Mouse (Mus musculus) right cerebral cortex, postnatal 4 days (tissue): ENCODE results near the gene Carns1.
"Not testable (repeated sequence)": the region's sequence is repeated elsewhere in the genome, so short reads cannot be mapped to it uniquely, and the experiment has no call there.

Experiments
- DNase-seq: peaks from one replicate; pipeline ENCODE4 v3.0.0-alpha.2; 2022

The Carns1 gene

DNA sequence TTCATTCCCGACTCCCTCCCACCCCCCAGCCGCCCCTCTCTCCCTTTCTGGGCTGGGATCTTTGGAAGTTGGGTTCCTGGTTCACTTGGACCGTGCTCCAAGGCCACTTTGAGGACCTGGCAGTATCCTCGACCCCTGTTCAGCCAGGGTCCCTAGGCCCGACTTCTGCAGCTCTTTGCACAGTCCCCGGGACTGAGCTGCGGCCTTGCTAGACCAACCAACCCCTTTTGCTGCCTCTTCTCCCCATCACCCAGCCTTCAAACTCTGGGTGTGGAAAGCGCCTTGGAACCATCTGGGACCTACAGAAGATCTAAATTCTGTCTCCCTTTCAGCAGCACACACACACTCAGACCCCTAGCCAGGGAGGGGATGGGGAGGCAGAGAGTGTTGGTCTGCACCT is 26.5 kb downstream of the Carns1 start:
- no peak for DNase-seq

DNA sequence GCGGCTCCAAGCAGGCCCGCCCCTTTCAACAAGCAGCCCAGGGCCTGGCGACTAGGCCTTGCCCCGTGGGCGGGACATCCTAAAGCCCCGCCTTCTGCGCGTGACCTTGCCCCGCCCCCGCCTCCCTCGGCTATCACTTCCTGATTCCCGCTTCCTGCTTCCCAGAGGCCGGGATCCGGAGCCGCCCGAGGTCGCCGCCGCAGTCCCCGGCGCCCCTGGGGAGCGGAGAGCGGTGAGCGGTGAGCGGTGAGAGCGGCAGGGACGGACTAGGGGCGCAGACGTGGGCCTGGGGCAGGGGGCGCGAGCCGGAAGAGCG is 26.8 kb downstream of the Carns1 start, which contains the start of gene Coro1b:
Gene Coro1b, plus strand, starts transcription at position 129 of the 316 bp plus-strand sequence.
- DNase-seq = peak; percentile 96

DNA sequence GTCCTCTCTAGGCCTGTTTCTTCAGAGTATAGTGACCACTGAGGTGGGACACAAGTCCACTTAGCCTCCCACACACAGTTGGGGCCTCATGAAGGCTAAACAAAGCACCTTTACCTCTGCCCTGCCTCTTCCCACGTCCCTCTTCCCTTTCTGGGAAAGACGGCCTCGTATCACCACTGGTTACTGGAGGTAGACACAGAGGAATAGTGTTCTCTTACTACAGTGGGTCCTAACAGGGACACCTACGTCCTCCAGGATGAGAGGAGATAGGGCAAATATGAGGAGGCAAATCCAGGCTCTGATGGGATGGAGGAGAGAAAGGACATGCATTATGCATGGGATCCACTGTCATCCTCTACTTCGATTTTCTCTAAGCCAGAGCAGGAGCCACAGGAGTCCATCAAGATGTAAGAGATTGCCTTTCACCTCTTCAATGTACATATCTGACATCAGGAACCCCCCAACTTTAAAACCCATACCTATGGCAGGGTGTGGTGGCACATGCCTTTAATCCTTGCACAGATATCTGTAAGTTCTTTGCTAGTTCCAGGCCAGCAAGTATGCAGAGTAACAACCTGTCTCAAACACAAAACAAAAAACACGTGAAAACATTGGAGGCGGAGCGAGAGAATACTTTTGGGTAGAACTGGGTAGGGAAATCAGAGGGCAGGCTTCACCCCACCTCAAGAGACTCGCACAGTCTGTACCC is 27.3 kb downstream of the Carns1 start:
- DNase-seq = no peak

DNA sequence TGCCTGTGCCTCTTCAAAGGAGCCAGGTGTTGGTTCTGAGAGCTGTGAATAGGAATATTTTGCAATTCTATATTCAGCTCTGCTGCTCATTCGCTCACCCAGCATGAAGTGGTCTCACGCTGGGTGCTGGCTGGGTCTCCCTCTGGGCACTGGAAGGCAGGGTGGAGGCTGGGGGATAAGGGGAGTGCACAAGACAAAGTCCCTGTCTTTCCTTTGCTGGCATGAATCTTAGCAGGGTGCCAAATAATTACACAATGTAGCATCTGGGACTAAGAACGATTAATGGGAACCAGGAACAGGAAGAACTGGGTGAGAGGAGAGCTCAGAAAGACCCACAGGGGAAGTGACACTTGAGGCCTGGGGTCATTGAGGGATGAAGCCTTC is 28.3 kb downstream of the Carns1 start:
- no peak for DNase-seq

DNA sequence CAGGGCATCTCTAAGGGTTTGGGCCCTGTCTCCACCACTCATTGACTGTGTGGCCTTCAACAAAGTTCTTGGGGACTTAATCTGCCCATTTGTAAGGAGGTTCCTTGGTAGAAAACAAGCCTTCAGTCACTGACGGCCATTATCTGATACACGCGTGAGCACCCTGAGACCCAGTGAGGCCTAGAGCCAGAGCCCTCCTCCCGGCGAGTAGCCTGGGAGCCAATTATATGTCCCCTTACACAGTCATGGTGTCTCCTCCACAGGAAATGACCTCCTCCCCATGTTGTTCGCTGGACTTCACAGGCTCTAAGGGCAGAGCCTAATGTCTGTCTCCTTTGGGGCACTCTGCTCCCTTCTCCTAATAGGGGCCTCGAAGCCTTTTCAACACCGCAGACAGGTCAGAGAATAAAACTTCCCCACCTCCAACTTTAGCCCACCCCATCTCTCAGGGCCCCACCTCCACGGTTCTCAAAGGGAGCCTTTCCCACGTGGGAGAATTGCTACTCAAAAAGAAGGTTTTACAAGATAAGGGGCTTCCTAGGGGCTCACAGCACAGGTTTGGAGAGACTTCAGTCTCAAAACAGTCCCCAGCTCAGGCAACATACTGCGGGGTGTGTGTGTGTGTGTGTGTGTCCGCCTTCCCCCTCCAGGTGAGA is 28.8 kb downstream of the Carns1 start:
- DNase-seq = no peak

DNA sequence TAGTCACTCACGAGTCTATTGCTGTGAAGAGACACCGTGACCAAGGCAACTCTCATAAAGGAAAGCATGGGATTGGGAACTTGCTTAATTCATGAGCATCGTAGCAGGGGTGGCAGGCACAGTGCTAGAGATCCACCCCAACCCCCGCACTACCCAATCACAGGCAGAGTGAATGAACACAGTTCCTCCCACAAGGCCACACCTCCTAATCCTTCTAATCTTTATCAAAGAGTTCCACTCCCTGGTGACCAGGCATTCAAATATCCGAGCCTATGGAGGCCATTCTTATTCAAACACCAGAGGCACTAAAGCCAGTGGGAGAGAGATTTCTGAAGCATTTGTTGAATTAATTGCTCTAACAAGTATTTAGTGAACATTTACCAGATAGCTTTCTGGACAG is 29.3 kb downstream of the Carns1 start:
- DNase-seq = no peak

DNA sequence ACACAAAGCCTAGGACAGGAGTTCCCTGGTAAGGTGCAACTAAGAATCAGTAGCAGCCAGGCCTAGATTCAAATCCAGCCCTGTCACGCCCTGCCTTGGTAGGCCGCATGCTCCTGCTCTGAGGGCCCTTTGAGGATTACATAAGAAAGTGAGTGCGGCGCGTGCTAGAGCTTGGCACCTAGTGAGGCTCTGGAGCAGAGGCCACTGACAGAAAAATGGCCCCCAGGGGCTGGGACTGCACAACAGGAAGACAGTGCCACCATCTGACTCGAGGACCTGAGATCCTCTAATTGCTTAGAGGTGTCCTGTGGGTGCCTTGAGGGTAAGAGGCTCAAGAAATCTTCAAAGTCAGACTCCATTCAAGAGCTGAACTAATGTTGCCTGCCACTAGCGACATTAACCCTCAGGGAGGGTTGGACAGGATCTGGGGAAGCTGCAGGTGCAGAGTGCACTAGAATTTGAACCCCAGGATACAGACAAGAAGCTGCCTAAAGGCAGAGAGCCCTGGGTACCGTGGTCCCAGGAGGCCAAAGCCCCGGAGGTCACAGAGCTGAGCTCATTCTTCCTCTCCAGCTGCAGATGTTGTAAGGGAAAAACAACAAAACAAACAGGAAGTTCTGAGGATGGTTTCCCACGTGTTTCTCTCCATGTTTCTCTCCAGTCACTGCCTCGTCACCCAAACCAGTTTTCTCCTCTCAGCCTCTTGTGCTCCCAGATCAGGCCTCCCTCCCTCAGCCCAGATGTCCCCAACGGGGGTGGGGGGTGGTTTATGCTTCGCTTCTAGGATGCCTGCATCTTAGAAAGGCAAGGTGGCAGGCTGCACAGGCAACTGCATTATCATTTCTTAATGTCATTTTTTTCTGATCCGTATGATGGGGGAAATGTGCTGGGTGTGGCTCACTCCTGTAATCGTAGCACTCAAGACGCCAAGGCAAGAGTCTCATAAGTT is 30.5 kb downstream of the Carns1 start:
- no peak for DNase-seq

DNA sequence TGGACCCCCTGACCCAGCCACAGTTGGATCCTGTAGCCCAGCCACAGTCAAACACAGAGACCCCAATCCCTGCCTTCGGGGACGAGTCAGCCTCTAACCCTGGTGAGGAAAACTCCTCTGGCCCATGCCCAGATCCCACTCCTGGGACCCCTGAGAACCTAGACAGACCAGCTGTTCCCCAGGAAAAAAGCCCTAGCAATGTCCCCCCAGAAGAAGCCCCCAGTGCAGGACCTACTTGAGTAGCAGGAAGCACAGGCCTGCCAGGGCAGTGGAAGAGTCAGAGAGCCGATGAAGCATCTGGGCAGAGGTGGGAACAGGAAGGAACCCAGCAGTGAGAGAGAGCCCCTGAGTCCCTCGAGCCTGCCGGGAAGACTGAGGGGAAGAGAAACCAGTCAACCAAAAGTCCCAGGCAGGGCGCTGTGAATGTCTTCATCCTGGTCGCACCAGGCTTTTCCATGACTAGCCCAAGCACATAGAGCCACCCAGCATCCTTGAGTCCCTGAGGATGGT is 31.5 kb downstream of the Carns1 start, which contains the start of gene Cabp4:
Gene Cabp4, minus strand, starts transcription at position 275 of the 510 bp plus-strand sequence.
- no peak for DNase-seq

DNA sequence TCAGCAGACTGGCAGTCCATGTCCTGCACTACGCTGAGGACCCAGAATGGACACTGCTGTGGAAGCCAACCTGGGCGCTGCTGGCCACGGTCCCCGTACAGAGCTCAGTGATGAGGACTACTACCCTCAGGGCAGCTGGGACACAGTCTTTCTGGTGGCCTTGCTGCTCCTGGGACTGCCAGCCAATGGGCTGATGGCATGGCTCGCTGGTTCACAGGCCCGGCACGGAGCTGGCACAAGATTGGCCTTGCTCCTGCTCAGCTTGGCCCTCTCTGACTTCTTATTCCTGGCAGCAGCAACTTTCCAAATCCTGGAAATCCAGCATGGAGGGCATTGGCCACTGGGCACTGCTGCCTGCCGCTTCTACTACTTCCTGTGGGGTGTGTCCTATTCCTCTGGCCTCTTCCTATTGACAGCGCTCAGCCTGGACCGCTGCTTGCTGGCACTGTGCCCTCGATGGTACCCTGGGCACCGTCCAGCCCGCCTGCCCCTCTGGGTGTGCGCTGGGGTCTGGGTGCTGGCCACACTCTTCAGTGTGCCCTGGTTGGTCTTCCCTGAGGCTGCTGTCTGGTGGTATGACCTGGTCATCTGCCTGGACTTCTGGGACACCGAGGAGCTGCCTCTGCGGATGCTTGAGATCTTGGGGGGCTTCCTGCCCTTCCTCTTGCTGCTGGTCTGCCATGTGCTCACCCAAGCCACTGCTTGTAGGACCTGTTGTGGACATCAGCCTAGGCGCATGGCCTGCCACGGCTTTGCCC is 32.7 kb downstream of the Carns1 start:
- no peak for DNase-seq

DNA sequence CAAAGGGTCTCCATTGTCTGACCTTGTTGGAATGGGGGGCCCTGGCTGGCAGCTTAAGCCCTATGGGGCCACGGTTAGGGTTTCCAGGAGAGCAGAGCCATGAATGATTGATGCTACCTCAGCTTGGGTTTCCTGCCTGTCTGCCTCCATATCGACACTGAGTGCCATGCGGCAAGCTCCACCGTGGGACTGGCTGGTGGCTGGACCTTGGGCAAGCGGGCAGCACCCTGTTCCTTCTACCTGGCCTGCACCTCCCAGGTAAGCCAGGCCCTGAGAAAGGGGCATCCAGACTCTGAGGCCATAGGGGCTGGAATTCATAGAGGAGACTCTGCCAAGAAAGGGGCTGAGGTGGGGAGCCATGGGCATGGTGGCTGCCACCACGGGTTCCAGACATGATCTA is 35.1 kb downstream of the Carns1 start:
- no peak for DNase-seq

DNA sequence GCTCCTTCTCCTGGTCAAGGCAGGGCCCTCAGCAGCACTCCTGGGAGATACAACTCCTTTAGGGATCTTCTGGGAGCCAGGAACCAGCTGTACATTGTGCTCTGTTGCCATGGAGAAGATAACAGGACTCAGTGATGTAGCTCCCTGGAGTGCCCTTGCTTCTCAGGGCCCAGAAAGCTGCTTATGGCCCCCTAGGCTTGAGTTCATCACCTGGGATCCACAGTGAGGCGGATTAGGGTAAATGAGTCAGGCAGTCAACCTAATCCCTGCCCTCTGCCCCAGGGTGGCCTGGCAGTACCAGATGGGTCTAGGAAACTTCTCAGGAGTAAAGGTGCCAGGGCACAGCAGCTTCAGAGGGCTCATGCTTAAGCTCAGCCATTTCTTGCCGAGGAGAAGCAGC is 35.8 kb downstream of the Carns1 start, which contains the start of gene Gpr152:
Gene Gpr152, plus strand, starts transcription at position 342 of the 400 bp plus-strand sequence.
- DNase-seq = no peak

DNA sequence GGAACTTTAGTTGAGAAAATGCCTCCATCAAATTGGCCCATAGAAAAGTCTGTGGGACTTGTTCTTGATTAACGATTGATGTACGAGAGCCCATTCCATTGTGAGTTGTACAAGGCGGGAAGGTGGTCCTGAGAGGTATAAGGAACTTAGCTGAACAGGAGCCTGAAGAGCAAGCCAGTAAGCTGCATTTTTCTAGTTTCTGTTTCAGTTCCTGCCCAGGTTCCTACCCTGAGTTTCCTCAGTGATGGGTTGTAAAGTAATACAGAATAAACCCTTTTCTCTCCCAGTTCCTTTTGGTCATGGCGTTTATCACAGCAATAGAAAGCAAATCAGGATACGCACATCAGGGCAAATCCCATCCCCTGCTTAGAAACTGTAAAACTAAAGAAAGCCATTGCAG is 37.4 kb downstream of the Carns1 start:
- DNase-seq = no peak

DNA sequence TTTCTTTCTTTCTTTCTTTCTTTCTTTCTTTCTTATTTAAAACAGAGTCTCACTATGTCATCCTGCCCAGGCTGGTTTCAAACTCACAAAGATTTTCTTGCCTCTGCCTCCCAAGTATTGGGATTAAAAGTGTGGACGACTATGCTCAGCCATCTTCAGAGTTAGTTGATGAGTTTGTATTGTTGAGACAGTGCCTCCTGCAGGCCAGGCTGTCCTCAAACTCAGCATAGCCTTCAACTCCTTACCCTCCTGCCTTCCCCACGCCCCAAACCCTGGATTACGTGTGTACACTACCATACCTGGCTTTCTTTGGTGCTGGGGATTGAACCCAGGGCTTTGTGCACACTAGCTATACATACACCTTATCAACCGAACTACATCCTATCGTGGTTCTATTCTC is 38.8 kb downstream of the Carns1 start:
- DNase-seq = no peak

DNA sequence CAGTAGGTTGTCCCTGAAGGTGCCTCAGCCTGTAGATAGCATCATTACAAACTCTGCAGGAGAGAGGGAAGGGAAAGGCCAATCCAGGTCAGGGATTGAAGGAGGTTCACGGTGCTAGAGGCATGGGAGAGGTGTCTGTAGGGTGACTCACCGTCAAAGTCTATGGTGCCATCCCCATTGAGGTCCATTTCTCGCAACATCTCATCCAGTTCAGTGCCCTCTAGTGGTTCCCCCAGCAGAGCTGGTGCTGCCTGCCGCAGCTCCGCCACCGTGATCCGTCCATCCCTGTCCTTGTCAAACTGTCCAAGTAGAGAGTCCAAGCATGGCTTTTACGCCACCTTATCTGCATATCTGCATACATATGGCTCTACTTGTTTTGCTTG is 39.3 kb downstream of the Carns1 start:
- DNase-seq = not testable (repeated sequence)

DNA sequence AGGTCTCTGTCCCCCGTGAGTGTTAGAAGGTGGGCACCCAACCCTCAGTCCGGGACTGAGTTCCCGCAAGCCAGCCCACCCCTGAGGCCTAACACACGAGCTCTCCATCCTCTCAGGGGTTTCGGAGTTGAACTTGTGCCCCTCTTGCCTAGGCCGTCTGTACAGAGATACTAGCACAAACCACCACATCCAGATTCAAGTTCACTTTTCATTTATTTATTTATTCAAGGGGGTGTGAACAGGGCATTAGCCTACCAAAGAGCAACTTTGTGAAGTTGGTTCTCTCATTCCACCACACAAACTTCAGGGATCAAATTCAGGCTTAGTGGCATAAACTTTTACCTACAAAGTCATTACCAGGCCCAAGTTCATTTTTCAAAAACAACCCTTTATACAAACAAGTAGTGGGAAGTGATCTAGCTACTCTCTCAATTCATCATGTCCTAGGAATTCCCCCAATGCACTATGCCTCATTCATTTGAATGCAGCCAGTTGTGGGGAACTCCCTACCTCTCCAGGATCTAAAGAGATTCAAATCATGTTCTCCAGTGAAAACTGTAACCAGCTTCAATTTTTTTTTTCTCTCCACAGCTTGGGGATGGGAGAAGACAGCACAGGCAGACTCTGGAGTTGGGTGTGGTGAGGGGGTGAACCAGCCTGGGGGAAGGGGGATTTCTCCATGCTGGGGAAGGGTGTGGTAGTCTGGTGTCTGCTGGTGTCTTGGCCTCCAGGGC is 39.9 kb downstream of the Carns1 start:
- not testable (repeated sequence) for DNase-seq

DNA sequence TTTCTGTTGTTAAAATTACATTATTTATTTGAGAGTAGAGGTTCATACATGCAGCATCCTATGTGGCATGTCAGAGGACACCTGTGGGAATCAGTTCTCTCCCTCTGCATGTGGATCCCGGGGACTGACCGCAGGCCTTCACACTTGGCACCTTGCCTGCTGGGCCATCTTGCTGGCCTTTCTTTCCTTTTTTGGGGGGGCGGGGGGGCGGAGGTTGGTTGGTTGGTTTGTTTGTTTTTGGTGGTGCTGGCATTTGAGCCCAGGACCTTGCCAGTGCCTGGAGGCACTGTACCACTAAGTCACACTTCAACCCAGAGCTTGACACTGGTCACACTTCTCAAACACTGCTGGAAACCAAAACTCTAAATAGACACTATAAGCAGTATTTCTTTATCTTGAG is 40.9 kb downstream of the Carns1 start:
- peak; percentile 6 for DNase-seq

DNA sequence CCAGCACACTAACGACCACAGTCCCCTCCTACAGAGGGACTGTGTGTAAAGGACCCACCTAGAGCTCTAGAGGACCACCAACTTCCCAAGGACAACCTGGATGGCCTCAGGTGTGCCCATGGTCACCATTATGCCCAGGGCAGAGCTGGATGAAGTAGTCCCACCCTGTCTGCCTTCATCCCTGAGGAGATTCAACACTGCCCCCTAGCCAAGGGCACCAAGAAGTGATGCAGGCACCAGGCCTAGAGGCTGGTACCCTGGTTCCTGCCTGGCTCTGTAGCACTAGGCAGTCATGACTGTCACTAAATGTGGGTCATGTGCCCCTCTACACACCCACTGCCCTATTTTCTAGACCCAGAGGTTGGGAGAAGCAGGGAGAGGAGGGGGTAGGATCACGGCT is 43.5 kb downstream of the Carns1 start:
- no peak for DNase-seq

DNA sequence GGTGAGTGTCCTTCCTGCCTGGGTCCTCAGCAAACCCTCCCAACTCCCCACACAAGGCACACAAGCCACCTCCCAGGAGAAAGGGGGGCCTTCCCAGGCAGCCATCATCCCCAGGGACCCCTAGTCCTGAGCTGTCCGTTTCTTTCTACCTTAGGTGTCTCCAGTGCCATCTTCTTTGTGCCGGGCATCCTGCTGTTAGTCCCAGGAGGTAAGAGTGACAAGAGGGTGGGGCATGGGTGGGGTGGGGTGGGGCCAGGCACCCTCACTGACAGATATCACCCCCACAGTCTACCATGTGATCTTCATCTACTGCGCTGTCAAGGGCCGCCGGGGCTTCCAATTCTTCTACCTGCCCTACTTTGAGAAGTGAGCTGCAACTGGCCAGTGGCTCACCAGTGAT is 44.2 kb downstream of the Carns1 start:
- no peak for DNase-seq

DNA sequence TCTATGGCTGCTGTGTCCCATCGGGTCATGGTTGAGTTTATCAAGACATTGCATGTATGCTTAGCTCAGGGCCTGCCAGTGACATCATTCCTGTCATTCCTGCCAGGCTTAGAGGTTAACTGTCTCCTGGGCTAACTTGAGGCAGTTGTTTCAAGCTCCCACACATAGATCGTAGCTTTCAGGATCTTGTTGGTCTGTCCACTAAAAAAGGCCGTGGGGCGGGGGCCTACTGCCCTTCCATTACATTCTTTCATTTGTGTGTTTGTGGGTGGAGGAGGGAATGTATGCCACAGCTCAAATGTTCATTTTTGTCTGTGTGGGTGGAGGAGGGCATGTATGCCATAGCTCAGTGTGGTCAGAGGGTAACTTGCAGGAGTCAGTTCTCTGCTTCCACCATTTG is 45.2 kb downstream of the Carns1 start:
- no peak for DNase-seq

DNA sequence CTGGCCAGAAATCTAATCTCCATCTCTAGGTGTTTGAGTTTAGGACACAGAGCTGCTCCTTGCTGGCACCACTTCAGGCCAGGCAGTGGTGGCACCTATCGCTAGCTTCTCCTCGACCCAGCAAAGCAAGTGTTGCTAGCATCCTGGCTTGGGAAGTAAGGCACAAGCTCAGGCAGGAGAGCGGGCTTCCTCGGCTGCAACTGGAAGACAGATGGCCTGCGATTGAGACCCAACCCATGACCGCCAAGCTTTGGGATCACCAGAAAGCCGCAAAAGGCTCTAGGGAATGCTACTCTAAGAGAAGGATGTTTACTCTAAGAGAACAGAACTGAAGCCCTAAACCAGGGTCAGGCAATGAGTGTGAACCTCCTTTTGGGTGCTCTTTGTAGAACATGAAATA is 45.8 kb downstream of the Carns1 start:
- no peak for DNase-seq

DNA sequence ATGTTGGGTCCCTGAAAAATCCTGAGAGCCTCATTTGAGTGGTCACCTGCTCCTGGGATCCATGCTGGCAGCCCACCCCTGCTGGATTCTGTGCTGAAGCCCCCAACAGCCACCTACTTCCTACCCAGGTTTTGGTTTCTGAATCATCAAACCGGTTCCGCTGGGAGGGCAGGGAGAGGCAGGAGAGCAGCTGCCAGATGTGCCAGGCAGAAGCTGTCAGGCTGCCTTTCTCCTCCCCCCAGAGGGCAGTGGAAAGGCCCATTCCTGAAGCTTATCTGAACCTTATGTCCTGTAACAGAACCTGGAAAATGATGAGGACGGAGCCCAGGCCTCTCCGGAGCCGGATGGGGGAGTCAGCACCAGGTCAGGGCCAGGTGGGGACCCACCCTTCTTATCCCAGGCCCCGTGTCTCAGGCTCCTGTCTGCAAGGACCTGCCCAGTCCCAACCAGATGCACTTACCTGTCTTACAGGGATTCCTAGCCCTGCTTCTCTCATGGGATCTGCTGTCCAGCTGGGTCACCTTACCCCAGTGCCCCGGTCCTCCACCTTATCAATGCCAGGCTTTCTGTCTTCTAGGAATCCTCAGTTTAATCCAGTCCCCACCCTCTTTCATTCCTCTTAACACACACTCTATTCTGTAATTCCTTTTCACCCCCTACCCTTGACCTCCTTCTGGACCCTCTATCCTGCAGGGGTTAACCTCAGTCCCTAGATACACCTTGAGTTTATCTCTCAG is 48.4 kb downstream of the Carns1 start:
- no peak for DNase-seq
